Mouse (Mus musculus): Measurements from ENCODE around the gene Pigo. TPM values are rescaled to one million over a fixed set of nuclear protein-coding genes. Genes with fewer than 3 reads are reported as not detected.
"Not testable (repeated sequence)": the region's sequence is repeated elsewhere in the genome, so short reads cannot be mapped to it uniquely, and the experiment has no call there.

Gene Pigo
- polyA plus RNA-seq, 1 experiment from 2014 or later = 25.2 TPM

DNA sequence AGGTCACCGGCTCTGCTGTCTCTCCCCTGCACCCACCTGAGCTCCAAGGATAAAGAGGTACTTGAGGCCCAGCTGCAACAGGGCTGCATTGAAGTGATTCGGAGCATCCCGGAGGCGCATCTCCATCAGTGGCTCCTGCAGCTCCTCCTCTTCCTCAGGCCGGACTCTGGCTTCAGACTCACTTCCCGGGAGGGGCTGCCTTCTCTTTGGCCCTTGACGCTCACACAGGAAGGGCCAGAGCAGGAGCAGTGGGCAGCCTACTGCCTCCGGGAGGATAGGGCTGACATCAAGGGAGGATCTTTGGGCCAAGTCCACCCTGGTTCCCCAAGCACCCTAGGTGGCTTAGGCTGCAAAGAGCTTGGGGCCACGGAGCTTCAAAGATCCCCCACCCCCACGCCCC is 6.4 kb downstream of the Pigo start:
- Histone ChIP-seq H3K4me3 (no peak overlapping the region), H3K36me3 (peaks cover 70% of the 10 kb centered on the region)
- no peak for ATAC-seq (ENCODE audit: low FRiP score, low read depth)

GRCm38 (mm10) chr4:43018156-43018555 is 7.5 kb downstream of the Pigo start:
- H3K4me3 ChIP-seq = no peak overlapping the region
- no peaks in the 10 kb centered on the region for H3K9me3 ChIP-seq
- H3K4me1 ChIP-seq = no peaks in the 10 kb centered on the region
- H3K27ac ChIP-seq (replicated peaks) = no peak overlapping the region
- no peaks in the 10 kb centered on the region for H3K27me3 ChIP-seq
- H3K36me3 ChIP-seq = peaks cover 65% of the 10 kb centered on the region
- ATAC-seq (ENCODE audit: low FRiP score, low read depth) = no peak
- 92% methylated on average over 4 of the region's 4 CpGs for WGBS
- H3K9ac ChIP-seq (replicated peaks) = no peak overlapping the region
- no peak overlapping the region for H3K4me2 ChIP-seq (replicated peaks)

More for the DNA sequence above, 6.4 kb downstream of the Pigo start:
- H3K9ac ChIP-seq (replicated peaks) = no peak overlapping the region
- H3K4me1 ChIP-seq = peaks cover 4% of the 10 kb centered on the region; the same call in 1 of the 2 replicates
- no peaks in the 10 kb centered on the region for H3K9me3 ChIP-seq
- 93% methylated on average over 10 of the region's 10 CpGs for WGBS
- H3K4me2 ChIP-seq (replicated peaks) = no peak overlapping the region
- no peak overlapping the region for H3K27ac ChIP-seq (replicated peaks)
- H3K27me3 ChIP-seq = no peaks in the 10 kb centered on the region

DNA sequence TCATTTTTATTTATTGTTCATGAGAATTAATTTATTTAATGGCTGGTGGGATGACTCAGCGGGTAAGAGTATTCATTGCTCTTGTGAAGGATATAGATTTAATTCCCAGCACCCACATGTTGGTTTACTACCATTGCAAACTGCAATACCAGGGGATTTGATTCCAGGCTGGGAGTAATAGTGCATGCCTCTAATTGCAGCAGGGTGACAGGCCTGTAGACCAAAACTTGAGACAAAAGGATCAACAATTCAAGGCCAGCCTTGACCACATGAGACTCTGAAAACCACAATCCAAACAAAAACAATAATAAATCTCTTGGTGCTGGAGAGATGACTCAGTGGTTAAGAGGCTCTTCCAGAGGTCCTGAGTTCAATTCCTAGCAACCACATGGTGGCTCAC is 13.5 kb downstream of the Pigo start:
- no peak overlapping the region for H3K4me2 ChIP-seq (replicated peaks)
- no peak overlapping the region for H3K4me3 ChIP-seq
- no peak for ATAC-seq (ENCODE audit: low FRiP score, low read depth)
- H3K27me3 ChIP-seq = no peaks in the 10 kb centered on the region
- no peak overlapping the region for H3K9ac ChIP-seq (replicated peaks)
- H3K36me3 ChIP-seq = 0 out of 2 replicates have a peak, but pooled peaks cover 5% of the 10 kb centered on the region
- 97% methylated on average over 1 of the region's 1 CpGs for WGBS
- H3K9me3 ChIP-seq = no peaks in the 10 kb centered on the region
- peaks cover 12% of the 10 kb centered on the region for H3K4me1 ChIP-seq
- H3K27ac ChIP-seq (replicated peaks) = no peak overlapping the region

DNA sequence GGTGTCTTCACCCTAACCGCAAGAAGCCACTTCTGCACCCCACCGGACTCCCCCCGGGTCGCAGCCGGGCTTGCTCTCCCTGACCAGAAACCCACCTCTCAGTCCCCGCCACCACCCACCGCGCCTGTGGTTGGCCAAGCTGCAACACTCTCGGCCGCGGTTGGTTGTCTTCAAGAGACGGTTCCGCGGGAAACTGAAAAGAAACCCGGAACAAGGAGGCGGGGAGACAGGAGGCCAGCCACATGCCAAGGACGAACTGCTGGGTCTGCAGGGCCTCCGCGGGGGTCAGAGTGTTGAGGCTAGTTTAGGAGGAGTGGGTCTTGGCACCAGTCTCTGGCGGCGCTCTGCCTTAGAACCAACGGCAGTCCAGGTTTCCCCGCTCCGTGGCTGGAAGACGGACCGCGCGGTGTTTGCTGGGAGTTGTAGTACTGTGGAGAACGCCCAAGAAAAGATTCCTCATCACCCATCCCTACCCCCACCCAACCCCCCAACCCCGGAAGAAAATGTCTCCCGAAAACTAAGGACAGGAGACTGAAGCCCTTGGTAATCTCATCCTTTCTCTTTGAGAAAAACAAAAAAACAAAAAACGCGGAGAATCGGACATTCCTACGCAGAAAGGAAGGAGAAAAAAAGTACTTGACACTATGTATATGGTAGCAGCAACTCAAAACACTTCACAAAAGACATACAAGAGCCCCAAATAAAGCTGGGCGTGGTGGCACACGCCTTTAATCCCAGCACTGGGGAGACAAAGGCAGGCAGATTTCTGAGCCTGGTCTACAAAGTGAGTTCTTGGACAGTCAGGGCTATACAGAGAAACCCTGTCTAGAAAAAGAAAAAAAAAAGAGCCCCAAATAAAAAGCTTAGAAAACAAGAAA is 15.2 kb downstream of the Pigo start, which contains the start of gene Fancg:
TSS of gene Fancg (minus strand) at position 346 of the 878 bp plus-strand sequence.
- WGBS = under 1% methylated on average over 37 of the region's 37 CpGs
- Histone ChIP-seq H3K27me3 (no peaks in the 10 kb centered on the region), H3K36me3 (no peaks in the 10 kb centered on the region), H3K27ac (replicated peaks) (peak within 1 kb of the TSS; percentile 35; the same call in 1 of the 2 replicates), H3K4me3 (peak within 1 kb of the TSS; percentile 65), H3K4me2 (replicated peaks) (peak within 1 kb of the TSS; percentile 87), H3K9me3 (no peaks in the 10 kb centered on the region), H3K4me1 (peaks cover 12% of the 10 kb centered on the region), H3K9ac (replicated peaks) (peak within 1 kb of the TSS; percentile 58)
- peak; percentile 93 for ATAC-seq (ENCODE audit: low FRiP score, low read depth)

- peaks cover 13% of the 10 kb centered on the region for H3K4me1 ChIP-seq
- no peak overlapping the region for H3K4me3 ChIP-seq
- no peak overlapping the region for H3K9ac ChIP-seq (replicated peaks)
- H3K9me3 ChIP-seq = no peaks in the 10 kb centered on the region
- no peaks in the 10 kb centered on the region for H3K36me3 ChIP-seq
- no peak for ATAC-seq (ENCODE audit: low FRiP score, low read depth)
- WGBS = 59% methylated on average over 2 of the region's 2 CpGs
- no peaks in the 10 kb centered on the region for H3K27me3 ChIP-seq
- H3K27ac ChIP-seq (replicated peaks) = no peak overlapping the region
- H3K4me2 ChIP-seq (replicated peaks) = no peak overlapping the region
These were observed 19.9 kb downstream of the Pigo start for GRCm38 (mm10) chr4:43005765-43006164.

- ATAC-seq (ENCODE audit: low FRiP score, low read depth) = no peak
- Histone ChIP-seq H3K27ac (replicated peaks) (no peak overlapping the region), H3K9ac (replicated peaks) (no peak overlapping the region), H3K36me3 (no peaks in the 10 kb centered on the region), H3K4me1 (peaks cover 15% of the 10 kb centered on the region), H3K27me3 (no peaks in the 10 kb centered on the region), H3K9me3 (no peaks in the 10 kb centered on the region), H3K4me3 (no peak overlapping the region), H3K4me2 (replicated peaks) (no peak overlapping the region)
- 95% methylated on average over 3 of the region's 3 CpGs for WGBS
These were observed 20.7 kb downstream of the Pigo start for GRCm38 (mm10) chr4:43004951-43005350.

DNA sequence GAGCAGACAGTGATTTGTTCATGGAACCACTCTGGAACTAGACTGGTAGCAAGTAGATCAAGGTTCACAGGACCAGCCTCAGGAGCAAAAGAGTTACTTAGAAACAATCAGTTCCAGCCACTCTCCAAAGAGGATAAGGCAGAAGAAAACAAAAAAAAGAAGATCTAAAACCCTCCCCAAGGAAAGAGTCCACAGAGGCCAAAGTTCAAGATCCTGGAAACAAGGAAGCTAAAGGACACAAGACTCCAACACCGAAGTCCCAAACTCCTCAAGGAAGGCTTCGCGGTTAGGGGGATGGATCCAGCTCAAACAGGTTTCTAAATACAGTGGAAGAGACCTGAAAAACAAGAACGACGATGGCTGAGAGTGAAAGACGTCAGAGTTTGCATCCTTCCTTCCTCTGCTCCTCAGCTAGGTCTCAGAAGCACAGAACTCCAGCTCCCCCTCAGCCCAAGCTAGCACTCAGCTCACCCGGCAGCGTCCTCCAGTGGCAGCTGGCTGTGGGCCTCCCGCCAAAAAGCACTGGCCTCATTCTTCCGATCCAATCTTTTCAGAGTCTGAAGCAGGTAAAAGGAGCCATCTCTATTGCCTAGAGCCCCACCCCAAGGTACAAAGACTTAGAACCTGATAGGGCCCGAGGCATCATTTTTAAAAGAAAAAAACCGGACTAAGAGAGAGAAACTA is 22.7 kb downstream of the Pigo start:
- no peak for ATAC-seq (ENCODE audit: low FRiP score, low read depth)
- no peak overlapping the region for H3K4me3 ChIP-seq
- H3K9ac ChIP-seq (replicated peaks) = no peak overlapping the region
- no peaks in the 10 kb centered on the region for H3K36me3 ChIP-seq
- WGBS = 82% methylated on average over 12 of the region's 12 CpGs
- H3K9me3 ChIP-seq = no peaks in the 10 kb centered on the region
- no peak overlapping the region for H3K4me2 ChIP-seq (replicated peaks)
- H3K27ac ChIP-seq (replicated peaks) = no peak overlapping the region
- peaks cover 16% of the 10 kb centered on the region for H3K4me1 ChIP-seq
- H3K27me3 ChIP-seq = no peaks in the 10 kb centered on the region

GRCm38 (mm10) chr4:43001272-43001671 is 24.3 kb downstream of the Pigo start:
- Histone ChIP-seq H3K27me3 (no peaks in the 10 kb centered on the region), H3K9ac (replicated peaks) (no peak overlapping the region), H3K4me1 (peaks cover 27% of the 10 kb centered on the region), H3K27ac (replicated peaks) (peak overlapping the region; percentile 91), H3K4me2 (replicated peaks) (no peak overlapping the region), H3K9me3 (no peaks in the 10 kb centered on the region), H3K36me3 (no peaks in the 10 kb centered on the region), H3K4me3 (no peak overlapping the region)
- WGBS = 98% methylated on average over 2 of the region's 2 CpGs
- ATAC-seq (ENCODE audit: low FRiP score, low read depth) = no peak

GRCm38 (mm10) chr4:43000141-43000986 is 25.3 kb downstream of the Pigo start, which contains the start of gene Vcp:
TSS of gene Vcp (minus strand) at chr4:43000507.
- peak within 1 kb of the TSS; percentile 90 for H3K4me2 ChIP-seq (replicated peaks)
- not testable (repeated sequence) for H3K27me3 ChIP-seq, H3K36me3 ChIP-seq, H3K9me3 ChIP-seq
- peak within 1 kb of the TSS; percentile 76 for H3K4me3 ChIP-seq
- peak within 1 kb of the TSS; percentile 98 for H3K27ac ChIP-seq (replicated peaks)
- peaks cover 27% of the 10 kb centered on the region for H3K4me1 ChIP-seq
- H3K9ac ChIP-seq (replicated peaks) = peak within 1 kb of the TSS; percentile 73
- WGBS = under 1% methylated on average over 50 of the region's 56 CpGs
- ATAC-seq (ENCODE audit: low FRiP score, low read depth) = peak; percentile 96

DNA sequence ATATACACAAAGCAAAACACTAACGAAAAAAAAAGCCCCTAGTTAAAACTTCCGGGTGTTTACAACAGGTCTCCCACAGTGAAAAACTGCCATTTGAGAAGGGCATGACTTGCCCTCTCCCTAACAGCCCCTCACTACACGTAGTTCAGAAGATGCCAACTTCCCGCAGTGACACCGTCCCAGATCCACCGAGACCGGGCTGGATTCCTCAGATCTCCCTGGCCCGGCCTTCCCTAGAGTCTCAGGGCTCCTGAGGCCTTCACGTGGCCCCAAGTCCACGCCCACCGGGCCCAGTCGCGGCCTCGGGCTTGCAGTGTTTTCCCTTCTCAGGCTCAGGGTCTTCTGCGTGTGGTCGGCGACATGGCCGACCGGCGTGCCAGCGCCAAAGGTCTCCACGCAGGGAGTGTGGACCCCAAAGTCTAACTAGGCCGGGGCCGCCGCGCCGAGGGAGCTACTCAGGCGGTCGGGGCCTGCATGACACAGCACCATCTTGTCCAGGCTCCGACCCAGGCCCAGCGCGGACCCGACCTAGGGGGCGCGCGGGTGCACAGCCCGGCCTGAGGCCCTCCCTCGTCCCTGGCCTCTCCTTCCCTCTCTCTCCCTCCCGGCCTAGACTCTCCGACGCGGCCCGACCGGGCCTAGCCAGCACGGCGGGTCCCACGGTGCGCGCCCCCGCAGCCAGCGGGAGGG is 26.0 kb downstream of the Pigo start:
- peak overlapping the region; percentile 90 for H3K4me2 ChIP-seq (replicated peaks)
- under 1% methylated on average over 51 of the region's 51 CpGs for WGBS
- H3K27me3 ChIP-seq = no peaks in the 10 kb centered on the region
- peaks cover 27% of the 10 kb centered on the region for H3K4me1 ChIP-seq
- H3K36me3 ChIP-seq = peaks cover 11% of the 10 kb centered on the region
- peak overlapping the region; percentile 73 for H3K9ac ChIP-seq (replicated peaks)
- ATAC-seq (ENCODE audit: low FRiP score, low read depth) = peak; percentile 74
- H3K4me3 ChIP-seq = peak overlapping the region; percentile 76
- H3K27ac ChIP-seq (replicated peaks) = peak overlapping the region; percentile 98
- H3K9me3 ChIP-seq = no peaks in the 10 kb centered on the region

DNA sequence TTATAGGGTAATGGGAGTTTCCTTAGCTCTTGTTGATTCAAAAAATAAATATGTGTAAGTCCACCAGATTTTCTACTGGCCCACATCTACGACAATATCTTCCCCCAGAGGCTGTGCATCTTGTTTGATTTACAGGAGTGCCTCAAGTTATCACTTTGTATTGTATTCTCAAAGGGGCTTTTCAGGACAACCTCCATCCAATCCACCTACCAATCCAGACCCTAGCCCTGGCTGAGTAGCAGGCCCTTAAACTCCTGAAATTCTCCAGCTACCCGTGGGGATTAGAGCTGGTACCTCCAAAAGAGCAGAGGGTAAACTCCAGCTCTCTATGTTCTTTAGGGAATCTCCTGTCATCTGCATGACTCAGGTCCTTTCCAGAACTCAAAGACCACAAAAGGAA is 27.6 kb downstream of the Pigo start:
- H3K9ac ChIP-seq (replicated peaks) = peak overlapping the region; percentile 3; the same call in 1 of the 2 replicates
- WGBS = 66% methylated on average over 2 of the region's 2 CpGs
- H3K36me3 ChIP-seq = peaks cover 27% of the 10 kb centered on the region
- no peak for ATAC-seq (ENCODE audit: low FRiP score, low read depth)
- H3K9me3 ChIP-seq = no peaks in the 10 kb centered on the region
- no peaks in the 10 kb centered on the region for H3K27me3 ChIP-seq
- H3K27ac ChIP-seq (replicated peaks) = no peak overlapping the region
- H3K4me2 ChIP-seq (replicated peaks) = peak overlapping the region; percentile 90
- H3K4me3 ChIP-seq = peak overlapping the region; percentile 76
- peaks cover 27% of the 10 kb centered on the region for H3K4me1 ChIP-seq

All from midbrain, embryonic 12.5 days (tissue).